ENCODE assay signal across 36 mouse cellular contexts in genomic region chr4:107931453-107931852, GRCm38 (mm10). TPM values are rescaled to one million over a fixed set of nuclear protein-coding genes. Genes with fewer than 3 reads are reported as not detected.
DNase-seq lines count a peak whose midpoint lies in the region; ATAC-seq and TF ChIP-seq lines count a peak whose summit lies in the region.
"Had no signal": no experiment of that assay in that cellular context is flagged by ENCODE, and none has a peak within 500 bp of the region (broad histone marks: within the 10 kb centered on the region; RNA-seq: fewer than 3 reads in every experiment).

No protein-coding gene starts in this region.

- no peak for TF ChIP-seq POLR2A in MEL (IDR thresholded peaks at IDR 0.05; ENCODE audit: control insufficient read depth in 1 of 2, insufficient read depth in 1 of 2, low read depth in 1 of 2, low read length in 2 of 2, poor library complexity in 1 of 2)

- no peaks in the 10 kb centered on the region for H3K79me2 ChIP-seq in MEL (ENCODE audit: control insufficient read depth, insufficient read depth, low read length, poor library complexity)

- no peaks in the 10 kb centered on the region for H3K27me3 ChIP-seq in forebrain, postnatal 0 days (ENCODE audit: insufficient read depth, low read length)
- H3K27me3 ChIP-seq in forebrain, embryonic 12.5 days: no peaks in the 10 kb centered on the region
- no peaks in the 10 kb centered on the region for H3K27me3 ChIP-seq in MEL (ENCODE audit: control insufficient read depth in 1 of 2, insufficient read depth in 2 of 2, low read length in 2 of 2)
- H3K27me3 ChIP-seq in stomach, postnatal 0 days (ENCODE audit: control insufficient read depth, insufficient read depth, low read length): no peaks in the 10 kb centered on the region
- H3K27me3 ChIP-seq: hindbrain, embryonic 12.5 days; kidney, embryonic 15.5 days; lung, embryonic 15.5 days; midbrain, embryonic 12.5 days had no signal

- TF ChIP-seq EP300 in MEL (IDR thresholded peaks at IDR 0.05; ENCODE audit: low read depth in 1 of 2, low read length in 2 of 2): no peak
- TF ChIP-seq EP300 in stomach, postnatal 0 days (optimal IDR thresholded peaks at IDR 0.05): no peak

- H3K9ac ChIP-seq in forebrain, postnatal 0 days: no peak overlapping the region
- H3K9ac ChIP-seq in forebrain, embryonic 12.5 days: no peak overlapping the region
- no peak overlapping the region for H3K9ac ChIP-seq in MEL (ENCODE audit: control insufficient read depth, low read depth, low read length, poor library complexity, severe bottlenecking)
- no peak overlapping the region for H3K9ac ChIP-seq in stomach, postnatal 0 days (ENCODE audit: low read length)
- H3K9ac ChIP-seq: heart, embryonic 15.5 days; hindbrain, embryonic 12.5 days; kidney, embryonic 15.5 days; liver, embryonic 14.5 days; lung, embryonic 15.5 days; midbrain, embryonic 12.5 days; stomach, embryonic 15.5 days had no signal

- ATAC-seq in forebrain, postnatal 0 days: 0 out of 2 replicates have a peak, but pooled peaks have one; percentile 32
- no peak for ATAC-seq in forebrain, embryonic 12.5 days (ENCODE audit: low FRiP score)
- ATAC-seq in stomach, postnatal 0 days (ENCODE audit: low FRiP score, low TSS enrichment): no peak
- ATAC-seq: activated CD4-positive, CD25-positive, alpha-beta regulatory T cell, adult 4 months had no signal

- no peak overlapping the region for H3K4me2 ChIP-seq in forebrain, postnatal 0 days (ENCODE audit: low read depth)
- no peak overlapping the region for H3K4me2 ChIP-seq in forebrain, embryonic 12.5 days
- no peak overlapping the region for H3K4me2 ChIP-seq in stomach, postnatal 0 days (replicated peaks; ENCODE audit: low read depth)
- H3K4me2 ChIP-seq: heart, embryonic 15.5 days; hindbrain, embryonic 12.5 days; kidney, embryonic 15.5 days; lung, embryonic 15.5 days; midbrain, embryonic 12.5 days; stomach, embryonic 15.5 days had no signal

- peak; percentile 48 for TF ChIP-seq CTCF in forebrain, postnatal 0 days (IDR thresholded peaks at IDR 0.05; ENCODE audit: low read depth)
- peak; percentile 41 for TF ChIP-seq CTCF in left cerebral cortex, adult 2 months (IDR thresholded peaks at IDR 0.05)
- peak in 1 of 3 experiments; percentile 3; a peak in 1 of 6 replicates for TF ChIP-seq CTCF in MEL (IDR thresholded peaks at IDR 0.05 in 2 of 3, conservative IDR thresholded peaks at IDR 0.05 in 1 of 3; ENCODE audit: control insufficient read depth in 1 of 3, insufficient read depth in 1 of 3, low read depth in 2 of 3, low read length in 3 of 3, poor library complexity in 1 of 3, severe bottlenecking in 1 of 3)
- peak; percentile 57 for TF ChIP-seq CTCF in stomach, postnatal 0 days (IDR thresholded peaks at IDR 0.05; ENCODE audit: low read depth)

- no peak overlapping the region for H3K4me3 ChIP-seq in forebrain, postnatal 0 days (ENCODE audit: low read depth, low read length)
- no peak overlapping the region for H3K4me3 ChIP-seq in forebrain, embryonic 12.5 days (replicated peaks)
- H3K4me3 ChIP-seq in left cerebral cortex, adult 2 months: no peak overlapping the region
- H3K4me3 ChIP-seq in MEL (ENCODE audit: control insufficient read depth in 1 of 2, insufficient read depth in 1 of 2, low read depth in 2 of 2, low read length in 2 of 2): no peak overlapping the region
- no peak overlapping the region for H3K4me3 ChIP-seq in stomach, postnatal 0 days (ENCODE audit: low read depth, low read length)
- H3K4me3 ChIP-seq: erythroblast, embryonic 14.5 days; heart, embryonic 15.5 days; hindbrain, embryonic 12.5 days; kidney, embryonic 15.5 days; lung, embryonic 15.5 days; megakaryocyte, embryonic 14.5 days; midbrain, embryonic 12.5 days; stomach, embryonic 15.5 days had no signal

- peak; percentile 9; the same call in 1 of the 2 replicates for TF ChIP-seq RAD21 in MEL (IDR thresholded peaks at IDR 0.05; ENCODE audit: low read depth, low read length)

- WGBS in forebrain, postnatal 0 days: 76% methylated on average over 3 of the region's 3 CpGs
- 83% methylated on average over 3 of the region's 3 CpGs for WGBS in forebrain, embryonic 12.5 days
- 75% methylated on average over 3 of the region's 3 CpGs for WGBS in stomach, postnatal 0 days

- no peaks in the 10 kb centered on the region for H3K9me3 ChIP-seq in forebrain, postnatal 0 days (ENCODE audit: low read length)
- no peaks in the 10 kb centered on the region for H3K9me3 ChIP-seq in forebrain, embryonic 12.5 days
- H3K9me3 ChIP-seq in MEL (replicated peaks; ENCODE audit: insufficient read depth, low read length): no peaks in the 10 kb centered on the region
- H3K9me3 ChIP-seq in stomach, postnatal 0 days (ENCODE audit: control insufficient read depth, low read length): no peaks in the 10 kb centered on the region
- H3K9me3 ChIP-seq: heart, embryonic 15.5 days; hindbrain, embryonic 12.5 days; kidney, embryonic 15.5 days; lung, embryonic 15.5 days; megakaryocyte, embryonic 14.5 days; midbrain, embryonic 12.5 days; stomach, embryonic 15.5 days had no signal

- intact Hi-C loops in left cerebral cortex, adult 2 months (cut with DNase I): no loop called here

- no peaks in the 10 kb centered on the region for H3K4me1 ChIP-seq in forebrain, postnatal 0 days (ENCODE audit: insufficient read depth)
- no peaks in the 10 kb centered on the region for H3K4me1 ChIP-seq in forebrain, embryonic 12.5 days
- H3K4me1 ChIP-seq in MEL (ENCODE audit: control insufficient read depth in 1 of 2, insufficient read depth in 2 of 2, low read length in 2 of 2): peaks cover 4 to 21% of the 10 kb centered on the region in 2 experiments
- H3K4me1 ChIP-seq in stomach, postnatal 0 days (replicated peaks; ENCODE audit: control insufficient read depth, insufficient read depth): no peaks in the 10 kb centered on the region
- H3K4me1 ChIP-seq: heart, embryonic 15.5 days; hindbrain, embryonic 12.5 days; kidney, embryonic 15.5 days; lung, embryonic 15.5 days; midbrain, embryonic 12.5 days; stomach, embryonic 15.5 days had no signal

- H3K36me3 ChIP-seq in forebrain, postnatal 0 days (ENCODE audit: insufficient read depth): no peaks in the 10 kb centered on the region
- H3K36me3 ChIP-seq in forebrain, embryonic 12.5 days (replicated peaks): no peaks in the 10 kb centered on the region
- H3K36me3 ChIP-seq in MEL (ENCODE audit: control insufficient read depth in 1 of 2, insufficient read depth in 2 of 2, low read length in 2 of 2): peaks cover 0 to 8% of the 10 kb centered on the region in 2 experiments; a peak in 2 of 4 replicates
- H3K36me3 ChIP-seq in stomach, postnatal 0 days (ENCODE audit: control insufficient read depth, insufficient read depth, low read length): no peaks in the 10 kb centered on the region
- H3K36me3 ChIP-seq: heart, embryonic 15.5 days; hindbrain, embryonic 12.5 days; kidney, embryonic 15.5 days; lung, embryonic 15.5 days; midbrain, embryonic 12.5 days; stomach, embryonic 15.5 days had no signal

- no peak overlapping the region for H3K27ac ChIP-seq in forebrain, postnatal 0 days (ENCODE audit: low read depth, low read length)
- no peak overlapping the region for H3K27ac ChIP-seq in forebrain, embryonic 12.5 days
- no peak overlapping the region for H3K27ac ChIP-seq in left cerebral cortex, adult 2 months
- no peak overlapping the region for H3K27ac ChIP-seq in MEL (ENCODE audit: control insufficient read depth, low read depth, low read length)
- H3K27ac ChIP-seq in stomach, postnatal 0 days (replicated peaks): no peak overlapping the region
- H3K27ac ChIP-seq: heart, embryonic 15.5 days; hindbrain, embryonic 12.5 days; kidney, embryonic 15.5 days; liver, embryonic 14.5 days; lung, embryonic 15.5 days; midbrain, embryonic 12.5 days; stomach, embryonic 15.5 days had no signal

- DNase-seq in forebrain, postnatal 0 days: peak; percentile 23
- DNase-seq in left cerebral cortex, adult 2 months (ENCODE audit: extremely low spot score in 1 of 2, low spot score in 2 of 2): no peak
- no peak for DNase-seq in left cerebral cortex, adult 8-10 months (ENCODE audit: low spot score in 2 of 2)
- DNase-seq in MEL (ENCODE audit: low read depth, low spot score): no peak
- no peak for DNase-seq in stomach, postnatal 0 days (ENCODE audit: low spot score)
- no peak for DNase-seq in cerebellum, postnatal 4 days (ENCODE audit: low spot score in 2 of 2)
- DNase-seq: adrenal gland, adult 8-10 months; cerebellum, adult 11 months; cerebellum, adult 9-11 months; gastrocnemius, postnatal 14 days; kidney, adult 11 months; kidney, postnatal 36 days; layer of hippocampus, postnatal 36 days; liver; lung, postnatal 36 days; retina, postnatal 1 day; right cerebral cortex, postnatal 14 days; thymus, postnatal 14 days had no signal

RNA-seq across cellular contexts. Expression of gene Cpt2, which starts 8.0 kb away (rescaled TPM):
- 5.5 and 9.5 TPM in 2 replicates for total RNA-seq in forebrain, postnatal 0 days (2014; rRNA removed)
- 8.8 and 9.7 TPM in 2 replicates for polyA plus RNA-seq in forebrain, postnatal 0 days (2015; fragmentation: Nextera tagmentation; extraction: Ambion mirVana)
- polyA plus RNA-seq in forebrain, embryonic 12.5 days (2016; fragmentation: Nextera tagmentation; extraction: Ambion mirVana): 25.1 and 25.4 TPM in 2 replicates
- 1 to 10 TPM; 4.3 to 7.6 TPM for total RNA-seq in left cerebral cortex, adult 2 months (2021)
- total RNA-seq in left cerebral cortex, adult 8-10 months (2022): 10 to 100 TPM in 1 of 4 experiments, 1 to 10 TPM in 3; 5.8 to 11.3 (median 8.4) TPM
- total RNA-seq in MEL (2012; rRNA removed): 14.0 and 16.1 TPM in 2 replicates
- 10 to 100 TPM in 1 of 2 experiments, not detected in 1; 37.6 TPM for polyA plus RNA-seq in MEL (2012; ENCODE audit: insufficient read depth in 1 of 2, insufficient read length in 2 of 2, low read depth in 1 of 2, low replicate concordance in 2 of 2, missing spikeins in 1 of 2)
- 78.4 and 81.2 TPM in 2 replicates for polyA plus RNA-seq in stomach, postnatal 0 days (2015; fragmentation: Nextera tagmentation; extraction: Ambion mirVana)

RNA-seq across cellular contexts. Expression of gene Slc1a7, which starts 36.7 kb away (rescaled TPM):
- 0.15 TPM in 1 of 2 replicates, not detected in the other for total RNA-seq in forebrain, postnatal 0 days (2014; rRNA removed)
- polyA plus RNA-seq in forebrain, postnatal 0 days (2015; fragmentation: Nextera tagmentation; extraction: Ambion mirVana): 0.10 TPM in 1 of 2 replicates, not detected in the other
- polyA plus RNA-seq in forebrain, embryonic 12.5 days (2016; fragmentation: Nextera tagmentation; extraction: Ambion mirVana): not detected in 2 replicates
- under 1 TPM; 0.43 to 0.94 TPM for total RNA-seq in left cerebral cortex, adult 2 months (2021)
- total RNA-seq in left cerebral cortex, adult 8-10 months (2022): under 1 TPM in 3 of 4 experiments, not detected in 1; 0.24 to 0.42 (median 0.27) TPM
- total RNA-seq in MEL (2012; rRNA removed): not detected in 2 replicates
- polyA plus RNA-seq in MEL (2012; ENCODE audit: insufficient read depth in 1 of 2, insufficient read length in 2 of 2, low read depth in 1 of 2, low replicate concordance in 2 of 2, missing spikeins in 1 of 2): under 1 TPM in 1 of 2 experiments, not detected in 1; 0.68 TPM
- 0.07 and 0.10 TPM in 2 replicates for polyA plus RNA-seq in stomach, postnatal 0 days (2015; fragmentation: Nextera tagmentation; extraction: Ambion mirVana)
- total RNA-seq: common myeloid progenitor, adult 5-6 weeks; granulocyte monocyte progenitor cell, adult 5-6 weeks; monocyte, adult 5-6 weeks had no signal
- polyA plus RNA-seq: embryonic facial prominence, embryonic 14.5 days; erythroblast, embryonic 14.5 days; forebrain, embryonic 11.5 days; hindbrain, embryonic 12.5 days; kidney, embryonic 15.5 days; limb, embryonic 11.5 days; midbrain, embryonic 12.5 days; neural tube, embryonic 14.5 days had no signal

RNA-seq across cellular contexts. Expression of gene 0610037L13Rik, which starts 41.8 kb away (rescaled TPM):
- total RNA-seq in forebrain, postnatal 0 days (2014; rRNA removed): 63.7 and 75.6 TPM in 2 replicates
- 102 and 110 TPM in 2 replicates for polyA plus RNA-seq in forebrain, postnatal 0 days (2015; fragmentation: Nextera tagmentation; extraction: Ambion mirVana)
- polyA plus RNA-seq in forebrain, embryonic 12.5 days (2016; fragmentation: Nextera tagmentation; extraction: Ambion mirVana): 110 and 115 TPM in 2 replicates
- total RNA-seq in left cerebral cortex, adult 2 months (2021): 10 to 100 TPM; 56.6 to 62.9 TPM
- 10 to 100 TPM; 51.1 to 59.8 (median 55.1) TPM for total RNA-seq in left cerebral cortex, adult 8-10 months (2022)
- total RNA-seq in MEL (2012; rRNA removed): 54.6 and 65.0 TPM in 2 replicates
- 10 to 100 TPM in 1 of 2 experiments, not detected in 1; 35.5 TPM for polyA plus RNA-seq in MEL (2012; ENCODE audit: insufficient read depth in 1 of 2, insufficient read length in 2 of 2, low read depth in 1 of 2, low replicate concordance in 2 of 2, missing spikeins in 1 of 2)
- polyA plus RNA-seq in stomach, postnatal 0 days (2015; fragmentation: Nextera tagmentation; extraction: Ambion mirVana): 99.3 and 101 TPM in 2 replicates

RNA-seq across cellular contexts. Expression of gene Magoh, which starts 51.9 kb away (rescaled TPM):
- total RNA-seq in forebrain, postnatal 0 days (2014; rRNA removed): 49.8 and 64.5 TPM in 2 replicates
- 138 and 180 TPM in 2 replicates for polyA plus RNA-seq in forebrain, postnatal 0 days (2015; fragmentation: Nextera tagmentation; extraction: Ambion mirVana)
- polyA plus RNA-seq in forebrain, embryonic 12.5 days (2016; fragmentation: Nextera tagmentation; extraction: Ambion mirVana): 232 and 233 TPM in 2 replicates
- 10 to 100 TPM; 33.9 to 41.7 TPM for total RNA-seq in left cerebral cortex, adult 2 months (2021)
- 10 to 100 TPM; 34.5 to 39.3 (median 36.4) TPM for total RNA-seq in left cerebral cortex, adult 8-10 months (2022)
- total RNA-seq in MEL (2012; rRNA removed): 265 and 276 TPM in 2 replicates
- polyA plus RNA-seq in MEL (2012; ENCODE audit: insufficient read depth in 1 of 2, insufficient read length in 2 of 2, low read depth in 1 of 2, low replicate concordance in 2 of 2, missing spikeins in 1 of 2): 100 to 1,000 TPM in 1 of 2 experiments, not detected in 1; 207 TPM
- 126 and 145 TPM in 2 replicates for polyA plus RNA-seq in stomach, postnatal 0 days (2015; fragmentation: Nextera tagmentation; extraction: Ambion mirVana)
